Comparison of ENCODE assay signal across 13 mouse cellular contexts in the genomic region with DNA sequence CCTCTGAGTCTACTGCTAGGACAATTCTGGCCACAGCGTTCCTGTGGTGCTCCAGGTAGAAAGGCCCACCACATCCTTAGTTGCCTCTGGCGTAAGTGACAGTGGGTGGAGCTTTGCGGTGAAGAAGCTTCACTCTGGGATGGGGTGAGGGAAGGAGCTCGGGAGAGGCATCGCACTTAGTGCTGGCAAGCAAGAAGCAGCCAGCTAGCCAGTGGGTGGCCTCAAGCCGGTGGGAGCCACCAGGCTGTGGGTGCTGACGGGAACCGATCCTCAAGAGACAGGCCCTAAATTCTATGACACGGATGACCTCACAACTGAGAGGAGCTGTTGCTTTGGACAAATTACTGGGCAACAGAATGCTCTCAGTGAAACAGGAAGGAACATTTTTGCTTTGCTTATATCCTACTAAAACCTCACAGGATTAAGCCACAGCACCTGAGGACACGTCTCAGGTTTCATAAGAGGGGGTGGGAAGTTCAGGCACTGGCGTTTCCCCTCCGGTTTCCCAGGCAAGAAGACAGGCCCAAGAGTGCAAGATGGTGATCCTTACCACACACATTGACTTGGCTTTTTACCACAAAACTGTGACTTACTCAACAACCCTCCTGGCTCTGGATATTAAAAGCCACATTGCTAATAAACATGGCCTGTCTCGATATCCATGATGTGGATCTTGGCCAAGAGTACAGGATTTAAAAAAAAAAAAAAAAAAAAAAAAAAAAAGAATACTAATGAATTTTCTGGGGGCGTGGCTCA.
A peak's percentile ranks its signal among the peaks of the same experiment; 100 is the strongest.
DNase-seq lines count a peak whose midpoint lies in the region; ATAC-seq and TF ChIP-seq lines count a peak whose summit lies in the region.
"Had no signal": no experiment of that assay in that cellular context is flagged by ENCODE, and none has a peak within 500 bp of the region (broad histone marks: within the 10 kb centered on the region; RNA-seq: fewer than 3 reads in every experiment).

No protein-coding gene starts in this region.

- peaks cover 10% of the 10 kb centered on the region for H3K4me1 ChIP-seq in embryonic fibroblast, embryonic 13.5 days (ENCODE audit: control insufficient read depth, insufficient read depth, low read length)
- H3K4me1 ChIP-seq in intestine, postnatal 0 days (replicated peaks; ENCODE audit: control insufficient read depth, insufficient read depth, low read length) = no peaks in the 10 kb centered on the region

- H3K36me3 ChIP-seq in intestine, postnatal 0 days (ENCODE audit: control insufficient read depth, insufficient read depth) = peaks cover 21% of the 10 kb centered on the region; the same call in 1 of the 2 replicates

- TF ChIP-seq POLR2A in embryonic fibroblast, embryonic 13.5 days (IDR thresholded peaks at IDR 0.05; ENCODE audit: low read depth, low read length) = no peak

- TF ChIP-seq CTCF in left cerebral cortex, adult 2 months (IDR thresholded peaks at IDR 0.05) = no peak
- no peak for TF ChIP-seq CTCF in embryonic fibroblast, embryonic 13.5 days (IDR thresholded peaks at IDR 0.05; ENCODE audit: borderline replicate concordance, insufficient read depth, low read length)
- TF ChIP-seq CTCF in intestine, postnatal 0 days (IDR thresholded peaks at IDR 0.05; ENCODE audit: low read depth) = no peak
- no peak for TF ChIP-seq CTCF in layer of hippocampus, adult 2 months (conservative IDR thresholded peaks at IDR 0.05)

- H3K9ac ChIP-seq in intestine, postnatal 0 days (ENCODE audit: low read depth, low read length) = no peak overlapping the region
- H3K9ac ChIP-seq: heart, embryonic 12.5 days; hindbrain, embryonic 13.5 days had no signal

- H3K27ac ChIP-seq in left cerebral cortex, adult 2 months = peak overlapping the region; percentile 24; the same call in 1 of the 2 replicates
- H3K27ac ChIP-seq in embryonic fibroblast, embryonic 13.5 days (ENCODE audit: insufficient read depth, low read length) = peak overlapping the region; percentile 12; the same call in 1 of the 2 replicates
- H3K27ac ChIP-seq in intestine, postnatal 0 days (ENCODE audit: low read depth, low read length) = no peak overlapping the region
- no peak overlapping the region for H3K27ac ChIP-seq in layer of hippocampus, adult 2 months
- H3K27ac ChIP-seq: macrophage had no signal

- H3K4me2 ChIP-seq in intestine, postnatal 0 days (replicated peaks; ENCODE audit: low read depth) = no peak overlapping the region
- H3K4me2 ChIP-seq: heart, embryonic 12.5 days; hindbrain, embryonic 13.5 days had no signal

- no peaks in the 10 kb centered on the region for H3K27me3 ChIP-seq in intestine, postnatal 0 days (replicated peaks; ENCODE audit: control insufficient read depth, insufficient read depth, low read length)
- H3K27me3 ChIP-seq: heart, embryonic 12.5 days; hindbrain, embryonic 13.5 days had no signal

- peak; percentile 79 for ATAC-seq in megakaryocyte progenitor cell, adult 5-6 weeks (replicated peaks; ENCODE audit: poor library complexity)
- no peak for ATAC-seq in intestine, postnatal 0 days

- WGBS in intestine, postnatal 0 days = 64% methylated on average over 14 of the region's 14 CpGs

- intact Hi-C loops in left cerebral cortex, adult 2 months (cut with DNase I) = no loop called here

- no peaks in the 10 kb centered on the region for H3K9me3 ChIP-seq in intestine, postnatal 0 days (ENCODE audit: control insufficient read depth)
- H3K9me3 ChIP-seq: heart, embryonic 12.5 days; hindbrain, embryonic 13.5 days had no signal

- H3K4me3 ChIP-seq in left cerebral cortex, adult 2 months = no peak overlapping the region
- no peak overlapping the region for H3K4me3 ChIP-seq in embryonic fibroblast, embryonic 13.5 days (ENCODE audit: insufficient read depth, low read length)
- H3K4me3 ChIP-seq in intestine, postnatal 0 days (ENCODE audit: low read depth, low read length) = no peak overlapping the region
- no peak overlapping the region for H3K4me3 ChIP-seq in layer of hippocampus, adult 2 months
- H3K4me3 ChIP-seq: heart, embryonic 12.5 days; hindbrain, embryonic 13.5 days had no signal

- DNase-seq in left cerebral cortex, adult 2 months (ENCODE audit: extremely low spot score in 1 of 2, low spot score in 2 of 2) = no peak
- DNase-seq in left cerebral cortex, adult 18-20 months (ENCODE audit: low spot score in 2 of 2) = no peak
- peak; percentile 58 for DNase-seq in NIH3T3 (ENCODE audit: low read depth)
- DNase-seq in layer of hippocampus, adult 2 months (ENCODE audit: low spot score in 2 of 2) = no peak
- DNase-seq: adrenal gland, adult 2 months; kidney, postnatal 25 days; thymus, postnatal 14 days had no signal

Comparison
In these comparisons a context has a peak if more than half of its experiments do, and no peak if none do; other contexts are left out.
1. H3K27ac ChIP-seq: peak in left cerebral cortex, adult 2 months (single experiment) and embryonic fibroblast, embryonic 13.5 days (single experiment); none in intestine, postnatal 0 days (single experiment) and layer of hippocampus, adult 2 months (single experiment).